Mouse (Mus musculus): ENCODE measurements at regions not wholly inside any gene's neighbourhood (a gene's known extent, or its start where the extent isn't known, plus 50 kb on each side); places are given as distances from the start of the nearest gene placed in this dataset.
A peak's percentile ranks its signal among the peaks of the same experiment; 100 is the strongest.

- DNase-seq (ENCODE audit: low spot score in 2 of 2) = no peak
Observed at GRCm38 (mm10) chr4:106209465-106209864, 106.5 kb upstream of the Usp24 start.

GRCm38 (mm10) chr4:106209975-106210374, 106.0 kb upstream of the Usp24 start:
- no peak for DNase-seq (ENCODE audit: low spot score in 2 of 2)

DNA sequence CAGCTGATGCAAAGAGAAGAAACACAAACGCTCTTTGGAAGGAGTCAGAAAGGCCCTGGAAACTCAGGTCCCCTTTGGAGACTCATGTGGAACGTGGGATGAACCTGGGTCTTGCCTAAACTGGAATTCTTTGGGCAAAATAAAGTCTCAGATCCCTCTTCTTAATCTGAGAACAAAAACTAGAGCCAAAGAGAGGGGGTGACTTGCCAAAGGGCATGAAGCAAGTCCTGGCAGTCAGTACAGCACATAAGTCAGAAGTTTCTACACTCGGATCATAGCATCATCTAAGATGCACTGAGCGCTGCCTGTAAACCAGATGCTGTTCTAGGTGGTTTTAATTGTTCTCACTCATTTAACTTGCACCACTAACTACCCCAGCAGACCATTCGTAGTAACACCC, 101.8 kb upstream of the Usp24 start:
- no peak for DNase-seq (ENCODE audit: low spot score in 2 of 2)

DNA sequence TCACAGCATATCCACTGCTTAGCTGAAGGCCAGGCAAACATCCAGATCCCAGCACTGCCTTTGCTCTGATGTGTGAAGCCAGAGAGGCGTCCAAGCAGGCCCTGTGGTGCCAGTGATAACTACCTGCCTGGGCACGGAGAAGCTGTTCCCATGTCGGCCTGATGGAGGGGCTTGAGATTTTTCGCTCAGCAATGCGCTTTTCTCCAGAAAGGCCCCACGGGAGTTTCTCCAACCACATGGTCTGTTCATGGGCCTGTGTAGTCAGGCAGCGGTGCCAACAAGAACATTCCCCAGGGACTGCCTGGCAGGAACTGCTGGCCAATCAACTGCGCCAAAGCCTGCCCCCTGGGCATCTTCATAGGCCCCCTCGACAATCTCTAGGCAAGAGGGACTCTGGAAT, 95.4 kb upstream of the Usp24 start:
- DNase-seq (ENCODE audit: low spot score in 2 of 2) = no peak

GRCm38 (mm10) chr4:106225184-106225862, 90.7 kb upstream of the Usp24 start:
- peak; percentile 72 to 75 for DNase-seq (ENCODE audit: low spot score in 2 of 2)

- peak in 1 of 2 experiments; percentile 43 for DNase-seq (ENCODE audit: low spot score in 2 of 2)
Observed at GRCm38 (mm10) chr4:106227428-106227827, 88.6 kb upstream of the Usp24 start.

- DNase-seq (ENCODE audit: low spot score in 2 of 2) = peak; percentile 83 to 85
Observed at GRCm38 (mm10) chr4:106228534-106228933, 87.5 kb upstream of the Usp24 start.

- DNase-seq (ENCODE audit: low spot score in 2 of 2) = no peak
Observed at GRCm38 (mm10) chr4:106229526-106229925, 86.5 kb upstream of the Usp24 start.

DNA sequence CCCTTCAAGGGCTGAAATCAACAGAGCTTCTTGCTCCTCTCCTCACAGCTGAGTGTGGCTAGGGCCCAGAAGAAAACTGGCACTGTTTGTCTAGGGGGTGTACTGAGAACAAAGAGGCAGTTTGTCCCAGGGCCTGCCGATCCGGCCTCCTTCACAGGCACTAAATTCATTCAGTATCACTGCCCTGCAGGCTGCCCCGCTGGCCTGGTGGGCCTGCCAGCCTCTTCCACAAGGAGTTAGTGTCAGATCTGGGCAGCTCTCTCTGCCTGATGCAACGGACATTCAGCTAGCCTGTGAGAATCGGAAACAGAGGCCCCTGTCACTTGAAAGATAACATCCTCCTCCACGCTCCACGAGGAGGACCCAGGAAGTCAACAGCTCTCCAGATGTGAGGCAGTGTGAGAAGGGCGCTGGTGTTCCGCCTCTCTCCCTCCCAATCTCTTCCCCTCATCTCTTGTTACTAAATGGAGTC, 83.5 kb upstream of the Usp24 start:
- peak; percentile 65 to 76 for DNase-seq (ENCODE audit: low spot score in 2 of 2)

GRCm38 (mm10) chr4:106244384-106244819, 71.6 kb upstream of the Usp24 start:
- no peak for DNase-seq (ENCODE audit: low spot score in 2 of 2)

DNA sequence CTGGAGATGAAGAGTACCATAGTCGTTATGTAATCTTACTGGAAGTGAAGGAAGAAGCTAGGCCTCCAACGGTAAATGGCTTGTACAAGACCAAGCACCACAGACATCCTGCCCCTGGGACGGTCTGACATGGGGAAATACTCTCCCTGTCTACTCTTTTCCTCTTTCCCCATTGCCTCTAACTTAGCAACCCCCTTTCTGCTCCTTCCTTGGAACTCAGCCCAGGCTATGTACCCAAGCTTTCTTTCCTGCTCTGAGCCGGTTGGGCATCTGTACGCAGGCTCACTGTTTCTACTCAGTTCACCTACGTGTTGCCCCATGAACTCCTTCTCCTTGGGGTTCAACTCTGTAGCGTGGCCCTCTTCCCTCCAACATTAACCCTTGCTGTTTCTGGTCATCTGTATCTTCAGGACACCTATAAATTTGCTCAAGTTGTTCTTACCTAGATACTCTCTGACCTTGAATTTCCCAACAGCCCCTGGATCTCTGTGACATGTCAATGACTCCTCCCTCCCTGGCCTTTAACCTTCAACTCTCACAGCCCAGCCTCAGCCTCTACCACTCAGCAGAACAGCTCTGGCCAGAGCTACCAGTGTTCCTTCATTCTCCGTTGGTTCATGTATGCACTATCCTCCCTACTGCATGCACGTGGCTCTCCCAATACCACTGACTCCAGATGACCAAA, 71.0 kb upstream of the Usp24 start:
- DNase-seq (ENCODE audit: low spot score in 2 of 2) = peak in 1 of 2 experiments; percentile 46

DNA sequence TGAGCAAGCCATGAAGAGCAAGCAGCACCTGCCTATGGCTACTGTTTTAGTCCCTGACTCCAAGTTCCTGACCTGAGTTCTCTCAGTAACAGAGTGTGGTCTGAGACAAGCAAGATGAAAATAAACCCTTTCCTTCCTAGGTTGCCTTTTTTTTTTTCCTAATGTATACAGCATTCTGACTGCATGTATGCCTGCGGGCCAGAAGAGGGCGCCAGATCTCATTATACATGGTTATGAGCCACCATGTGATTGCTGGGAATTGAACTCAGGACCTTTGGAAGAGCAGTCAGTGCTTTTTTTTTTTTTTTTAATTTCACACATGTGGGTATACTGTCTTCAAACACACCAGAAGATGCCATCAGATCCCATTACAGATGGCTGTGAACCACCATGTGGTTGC, 69.3 kb upstream of the Usp24 start:
- peak in 1 of 2 experiments; percentile 7 for DNase-seq (ENCODE audit: low spot score in 2 of 2)

DNA sequence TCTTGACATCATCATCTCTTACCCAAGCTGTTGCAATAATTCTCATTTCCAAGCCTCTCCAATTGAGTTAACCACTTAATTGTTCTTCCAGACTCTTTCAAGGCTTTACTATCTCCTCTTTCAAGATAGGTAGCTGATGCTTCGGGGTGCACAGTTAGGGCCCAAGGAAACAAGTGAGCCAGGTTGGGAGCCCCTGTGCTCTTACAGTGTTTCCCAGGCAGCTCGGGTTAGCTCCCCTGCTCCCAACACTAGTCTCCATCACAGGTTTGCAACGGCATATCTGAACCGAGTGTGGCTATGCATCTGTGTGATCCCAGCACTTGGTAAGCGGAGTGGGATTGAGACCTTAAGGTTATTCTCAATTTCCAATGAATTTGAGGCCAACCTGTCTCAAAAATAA, 68.6 kb upstream of the Usp24 start:
- no peak for DNase-seq (ENCODE audit: low spot score in 2 of 2)

- no peak for DNase-seq (ENCODE audit: low spot score in 2 of 2)
Observed at GRCm38 (mm10) chr4:106248272-106248671, 67.7 kb upstream of the Usp24 start.

DNA sequence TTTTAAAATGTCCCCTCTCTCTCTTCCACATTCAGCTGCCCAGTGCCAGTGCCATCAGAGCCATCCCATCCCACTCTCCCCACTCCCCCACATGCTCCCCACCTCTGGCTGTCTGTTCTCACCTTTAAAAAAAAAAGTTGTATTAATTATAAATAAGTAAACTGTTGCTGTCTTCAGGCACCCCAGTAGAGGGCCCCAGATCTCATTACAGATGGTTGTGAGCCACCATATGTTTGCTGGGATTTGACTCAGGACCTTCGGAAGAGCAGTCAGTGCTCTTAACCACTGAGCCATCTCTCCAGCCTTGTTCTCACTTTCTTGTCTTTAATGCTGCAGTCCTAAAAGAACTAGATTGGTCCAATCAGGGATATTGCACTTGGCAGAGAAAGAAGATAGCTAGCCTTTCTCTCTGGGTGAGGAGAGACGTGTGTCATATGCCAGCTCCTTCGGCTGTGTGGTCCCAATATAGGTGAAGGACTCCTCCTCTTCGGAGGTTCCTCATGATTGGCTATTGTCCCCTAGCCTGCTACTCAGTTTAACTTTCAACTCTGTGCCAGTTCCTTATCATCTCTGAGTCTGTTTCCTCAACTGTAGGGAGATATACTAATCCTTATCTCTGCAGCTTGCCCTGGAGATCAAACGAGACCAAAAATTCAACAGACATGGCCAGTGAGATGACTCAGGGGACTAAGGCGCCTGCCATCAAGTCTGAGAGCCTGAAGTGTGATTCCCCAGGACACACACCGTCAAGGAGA, 66.8 kb upstream of the Usp24 start:
- no peak for DNase-seq (ENCODE audit: low spot score in 2 of 2)

DNA sequence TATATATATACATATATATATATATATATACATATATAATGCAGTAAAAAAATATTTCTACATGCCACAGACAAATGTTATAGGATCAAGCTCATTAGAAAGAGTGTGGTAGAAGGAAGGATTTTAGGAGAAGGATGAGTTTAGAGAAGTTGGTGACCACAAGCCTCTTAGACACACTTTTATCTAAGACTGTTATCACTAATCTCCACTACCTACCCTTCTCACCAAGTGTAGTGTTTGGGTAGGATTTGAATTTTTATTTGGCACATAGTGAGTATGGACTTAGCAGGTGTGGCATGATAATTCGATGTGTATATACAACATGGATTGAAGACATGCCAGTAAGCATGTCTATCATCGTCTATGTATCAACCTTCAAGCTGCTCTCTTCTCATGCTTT, 66.0 kb upstream of the Usp24 start:
- DNase-seq (ENCODE audit: low spot score in 2 of 2) = no peak

- DNase-seq (ENCODE audit: low spot score in 2 of 2) = no peak
Observed at GRCm38 (mm10) chr4:106251430-106251829, 64.6 kb upstream of the Usp24 start.

GRCm38 (mm10) chr4:106252946-106253345, 63.1 kb upstream of the Usp24 start:
- no peak for DNase-seq (ENCODE audit: low spot score in 2 of 2)

DNA sequence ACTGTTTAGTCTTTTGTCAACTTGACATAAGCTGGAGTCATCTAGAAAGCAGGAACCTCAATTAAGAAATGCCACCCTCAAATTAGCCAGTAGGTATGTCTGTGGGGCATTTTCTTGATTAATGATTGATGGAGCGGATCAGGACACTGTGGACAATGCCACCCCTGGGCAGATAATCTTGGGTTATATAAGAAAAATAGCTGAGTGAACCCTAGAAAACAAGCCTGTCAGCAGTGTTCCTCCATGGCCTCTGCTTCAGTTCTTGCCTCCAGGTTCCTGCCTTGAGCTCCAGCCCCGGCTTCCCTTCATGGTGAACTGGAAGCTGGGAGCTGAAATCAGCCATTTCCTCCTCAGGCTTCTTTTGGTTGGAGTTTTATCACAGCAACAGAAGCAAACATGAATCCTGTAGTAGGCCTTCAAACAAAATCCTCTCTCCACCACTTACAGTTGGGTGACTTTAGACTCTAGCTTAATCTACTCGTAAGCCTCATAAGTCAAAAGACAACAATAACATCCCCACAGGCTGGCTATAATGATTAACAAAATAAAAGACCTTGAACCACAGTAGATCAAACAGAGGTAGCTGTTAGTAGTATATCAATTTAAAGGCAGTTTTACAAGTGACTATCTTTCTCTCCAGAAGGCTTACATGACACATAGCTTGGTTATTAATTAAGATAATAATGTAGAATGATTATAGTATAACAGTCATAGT, 61.1 kb upstream of the Usp24 start:
- DNase-seq (ENCODE audit: low spot score in 2 of 2) = no peak

GRCm38 (mm10) chr4:106255959-106256609, 59.9 kb upstream of the Usp24 start:
- DNase-seq (ENCODE audit: low spot score in 2 of 2) = peak; percentile 75 to 78

DNA sequence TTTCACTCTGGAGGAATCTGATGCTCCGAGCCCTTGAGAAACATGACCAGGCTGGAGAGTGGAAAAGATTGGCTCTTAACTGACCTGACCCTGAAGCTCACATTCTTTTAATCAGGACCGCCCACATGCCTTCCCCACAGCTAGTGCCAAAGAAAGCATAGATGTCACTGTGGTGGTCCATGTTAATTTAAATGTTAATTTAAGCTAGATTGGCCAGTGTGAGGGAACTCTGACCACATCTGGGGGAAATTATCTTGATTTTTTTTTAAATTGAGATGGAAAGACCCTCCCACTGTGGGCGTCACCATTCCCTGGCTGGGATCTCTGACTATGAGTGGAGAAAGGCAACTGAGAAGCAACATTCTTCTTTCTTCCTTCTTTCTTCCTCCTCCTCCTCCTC, 54.6 kb upstream of the Usp24 start:
- DNase-seq (ENCODE audit: low spot score in 2 of 2) = no peak

Measured in layer of hippocampus, postnatal 10 days (tissue).